Mouse (Mus musculus): Measurements from ENCODE around the gene Ankdd1a. TPM values are rescaled to one million over a fixed set of nuclear protein-coding genes. Genes with fewer than 3 reads are reported as not detected.

Ankdd1a gene
- polyA plus RNA-seq (2015; fragmentation: Nextera tagmentation; extraction: Ambion mirVana) = not detected in 2 replicates

GRCm38 (mm10) chr9:65519807-65520504 is at the start of gene Ankdd1a:
TSS of gene Ankdd1a (minus strand) at chr9:65520193.
- Histone ChIP-seq H3K4me1 (replicated peaks; ENCODE audit: control insufficient read depth, insufficient read depth, low read length) (no peaks in the 10 kb centered on the region), H3K4me2 (replicated peaks; ENCODE audit: low read depth) (peak within 1 kb of the TSS; percentile 43), H3K4me3 (ENCODE audit: low read depth, low read length) (no peak within 1 kb of the TSS), H3K27me3 (replicated peaks; ENCODE audit: control insufficient read depth, insufficient read depth, low read length) (peaks cover 5% of the 10 kb centered on the region; the same call in 1 of the 2 replicates), H3K9me3 (ENCODE audit: control insufficient read depth) (no peaks in the 10 kb centered on the region), H3K36me3 (ENCODE audit: control insufficient read depth, insufficient read depth) (no peaks in the 10 kb centered on the region), H3K9ac (ENCODE audit: low read depth, low read length) (no peak within 1 kb of the TSS), H3K27ac (ENCODE audit: low read depth, low read length) (no peak within 1 kb of the TSS)
- peak; percentile 28; the same call in 1 of the 2 replicates for ATAC-seq
- WGBS = 9% methylated on average over 25 of the region's 25 CpGs
- no peak for TF ChIP-seq CTCF (IDR thresholded peaks at IDR 0.05; ENCODE audit: low read depth)

- no peaks in the 10 kb centered on the region for H3K9me3 ChIP-seq (ENCODE audit: control insufficient read depth)
- no peak overlapping the region for H3K9ac ChIP-seq (ENCODE audit: low read depth, low read length)
- H3K36me3 ChIP-seq (ENCODE audit: control insufficient read depth, insufficient read depth) = peaks cover 16% of the 10 kb centered on the region; the same call in 1 of the 2 replicates
- no peak for ATAC-seq
- 61% methylated on average over 6 of the region's 6 CpGs for WGBS
- H3K27ac ChIP-seq (ENCODE audit: low read depth, low read length) = no peak overlapping the region
- no peak overlapping the region for H3K4me3 ChIP-seq (ENCODE audit: low read depth, low read length)
- H3K4me1 ChIP-seq (replicated peaks; ENCODE audit: control insufficient read depth, insufficient read depth, low read length) = no peaks in the 10 kb centered on the region
- TF ChIP-seq CTCF (IDR thresholded peaks at IDR 0.05; ENCODE audit: low read depth) = no peak
- H3K27me3 ChIP-seq (replicated peaks; ENCODE audit: control insufficient read depth, insufficient read depth, low read length) = no peaks in the 10 kb centered on the region
- no peak overlapping the region for H3K4me2 ChIP-seq (replicated peaks; ENCODE audit: low read depth)
Observed at GRCm38 (mm10) chr9:65569491-65569971, 49.5 kb upstream of the Ankdd1a start.

GRCm38 (mm10) chr9:65568787-65569186 is 48.8 kb upstream of the Ankdd1a start:
- Histone ChIP-seq H3K4me2 (replicated peaks; ENCODE audit: low read depth) (no peak overlapping the region), H3K27me3 (replicated peaks; ENCODE audit: control insufficient read depth, insufficient read depth, low read length) (no peaks in the 10 kb centered on the region), H3K9me3 (ENCODE audit: control insufficient read depth) (no peaks in the 10 kb centered on the region), H3K4me3 (ENCODE audit: low read depth, low read length) (no peak overlapping the region), H3K36me3 (ENCODE audit: control insufficient read depth, insufficient read depth) (peaks cover 16% of the 10 kb centered on the region; the same call in 1 of the 2 replicates), H3K4me1 (replicated peaks; ENCODE audit: control insufficient read depth, insufficient read depth, low read length) (no peaks in the 10 kb centered on the region), H3K9ac (ENCODE audit: low read depth, low read length) (no peak overlapping the region), H3K27ac (ENCODE audit: low read depth, low read length) (no peak overlapping the region; the same call in 1 of the 2 replicates)
- no peak for TF ChIP-seq CTCF (IDR thresholded peaks at IDR 0.05; ENCODE audit: low read depth)
- 81% methylated on average over 6 of the region's 6 CpGs for WGBS
- no peak for ATAC-seq

- Histone ChIP-seq H3K36me3 (ENCODE audit: control insufficient read depth, insufficient read depth) (peaks cover 3% of the 10 kb centered on the region; the same call in 1 of the 2 replicates), H3K9ac (ENCODE audit: low read depth, low read length) (no peak overlapping the region), H3K27ac (ENCODE audit: low read depth, low read length) (peak overlapping the region; percentile 35; the same call in 1 of the 2 replicates), H3K4me1 (replicated peaks; ENCODE audit: control insufficient read depth, insufficient read depth, low read length) (peaks cover 8% of the 10 kb centered on the region), H3K4me3 (ENCODE audit: low read depth, low read length) (no peak overlapping the region), H3K9me3 (ENCODE audit: control insufficient read depth) (no peaks in the 10 kb centered on the region), H3K4me2 (replicated peaks; ENCODE audit: low read depth) (no peak overlapping the region), H3K27me3 (replicated peaks; ENCODE audit: control insufficient read depth, insufficient read depth, low read length) (no peaks in the 10 kb centered on the region)
- WGBS = 50% methylated on average over 2 of the region's 2 CpGs
- ATAC-seq = peak; percentile 68
- TF ChIP-seq CTCF (IDR thresholded peaks at IDR 0.05; ENCODE audit: low read depth) = no peak
Observed at GRCm38 (mm10) chr9:65564698-65565097, 44.7 kb upstream of the Ankdd1a start.

- no peak for TF ChIP-seq CTCF (IDR thresholded peaks at IDR 0.05; ENCODE audit: low read depth)
- peaks cover 15% of the 10 kb centered on the region; the same call in 1 of the 2 replicates for H3K36me3 ChIP-seq (ENCODE audit: control insufficient read depth, insufficient read depth)
Observed at GRCm38 (mm10) chr9:65563073-65563472, 43.1 kb upstream of the Ankdd1a start.

GRCm38 (mm10) chr9:65562081-65562506 is 42.1 kb upstream of the Ankdd1a start:
- no peak for TF ChIP-seq CTCF (IDR thresholded peaks at IDR 0.05; ENCODE audit: low read depth)
- no peaks in the 10 kb centered on the region for H3K27me3 ChIP-seq (replicated peaks; ENCODE audit: control insufficient read depth, insufficient read depth, low read length)
- no peak overlapping the region for H3K4me2 ChIP-seq (replicated peaks; ENCODE audit: low read depth)
- no peaks in the 10 kb centered on the region for H3K9me3 ChIP-seq (ENCODE audit: control insufficient read depth)
- 36% methylated on average over 4 of the region's 4 CpGs for WGBS
- peaks cover 8% of the 10 kb centered on the region for H3K4me1 ChIP-seq (replicated peaks; ENCODE audit: control insufficient read depth, insufficient read depth, low read length)
- H3K36me3 ChIP-seq (ENCODE audit: control insufficient read depth, insufficient read depth) = peaks cover 19% of the 10 kb centered on the region; the same call in 1 of the 2 replicates
- peak overlapping the region; percentile 9; the same call in 1 of the 2 replicates for H3K27ac ChIP-seq (ENCODE audit: low read depth, low read length)
- H3K9ac ChIP-seq (ENCODE audit: low read depth, low read length) = 0 out of 2 replicates have a peak overlapping the region, but pooled peaks have one; percentile 11
- no peak overlapping the region for H3K4me3 ChIP-seq (ENCODE audit: low read depth, low read length)
- ATAC-seq = no peak

More at GRCm38 (mm10) chr9:65563073-65563472, 43.1 kb upstream of the Ankdd1a start:
- 54% methylated on average over 5 of the region's 5 CpGs for WGBS
- no peaks in the 10 kb centered on the region for H3K27me3 ChIP-seq (replicated peaks; ENCODE audit: control insufficient read depth, insufficient read depth, low read length)
- peak; percentile 37 for ATAC-seq
- no peaks in the 10 kb centered on the region for H3K9me3 ChIP-seq (ENCODE audit: control insufficient read depth)
- H3K4me3 ChIP-seq (ENCODE audit: low read depth, low read length) = no peak overlapping the region
- peak overlapping the region; percentile 9; the same call in 1 of the 2 replicates for H3K27ac ChIP-seq (ENCODE audit: low read depth, low read length)
- H3K4me1 ChIP-seq (replicated peaks; ENCODE audit: control insufficient read depth, insufficient read depth, low read length) = peaks cover 8% of the 10 kb centered on the region
- H3K9ac ChIP-seq (ENCODE audit: low read depth, low read length) = no peak overlapping the region
- no peak overlapping the region for H3K4me2 ChIP-seq (replicated peaks; ENCODE audit: low read depth)
